Mouse (Mus musculus): ENCODE data around the gene Elavl3. TPM values are rescaled to one million over a fixed set of nuclear protein-coding genes. Genes with fewer than 3 reads are reported as not detected.

Gene Elavl3
- polyA plus RNA-seq, 1 experiment: 0.02 TPM

DNA sequence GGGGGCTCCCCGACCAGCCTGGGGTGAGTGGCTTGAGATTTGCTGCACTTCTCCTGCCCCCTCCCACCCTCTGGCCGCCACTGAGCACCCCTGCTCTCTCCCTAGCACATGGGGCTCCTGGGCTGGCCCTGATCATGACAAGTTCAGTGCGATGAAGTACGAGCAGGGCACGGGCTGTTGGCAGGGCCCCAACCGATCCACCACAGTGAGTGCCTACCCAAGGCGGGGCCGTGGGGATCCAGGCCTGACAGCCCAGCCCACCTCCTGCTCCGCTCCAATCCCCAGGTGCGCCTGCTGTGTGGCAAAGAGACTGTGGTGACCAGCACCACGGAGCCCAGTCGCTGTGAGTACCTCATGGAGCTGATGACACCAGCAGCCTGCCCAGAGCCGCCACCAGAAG, 39.1 kb downstream of the Elavl3 start:
- H3K4me3 ChIP-seq (ENCODE audit: insufficient read depth, poor library complexity, severe bottlenecking): no peak overlapping the region
- H3ac ChIP-seq (ENCODE audit: control insufficient read depth, insufficient read length, low read depth): no peak overlapping the region
- H3K79me3 ChIP-seq (ENCODE audit: low read depth): no peaks in the 10 kb centered on the region
- H3K36me3 ChIP-seq (ENCODE audit: control insufficient read depth, insufficient read depth): peaks cover 45% of the 10 kb centered on the region
- no peak for TF ChIP-seq MYOG (IDR thresholded peaks at IDR 0.05; ENCODE audit: control insufficient read depth, extremely low read depth, insufficient read length)
- TF ChIP-seq CTCF (IDR thresholded peaks at IDR 0.05; ENCODE audit: control insufficient read depth, insufficient read depth, insufficient read length): no peak
- no peak for TF ChIP-seq FOSL1 (IDR thresholded peaks at IDR 0.05; ENCODE audit: insufficient read depth, low read length, poor library complexity, severe bottlenecking)
- no peak for TF ChIP-seq USF1 (IDR thresholded peaks at IDR 0.05; ENCODE audit: low read depth)
- TF ChIP-seq CEBPB (IDR thresholded peaks at IDR 0.05; ENCODE audit: low read depth): no peak
- H3K79me2 ChIP-seq (ENCODE audit: control insufficient read depth, insufficient read depth): no peaks in the 10 kb centered on the region
- H3K27me3 ChIP-seq (ENCODE audit: control insufficient read depth, insufficient read depth, insufficient read length): no peaks in the 10 kb centered on the region

DNA sequence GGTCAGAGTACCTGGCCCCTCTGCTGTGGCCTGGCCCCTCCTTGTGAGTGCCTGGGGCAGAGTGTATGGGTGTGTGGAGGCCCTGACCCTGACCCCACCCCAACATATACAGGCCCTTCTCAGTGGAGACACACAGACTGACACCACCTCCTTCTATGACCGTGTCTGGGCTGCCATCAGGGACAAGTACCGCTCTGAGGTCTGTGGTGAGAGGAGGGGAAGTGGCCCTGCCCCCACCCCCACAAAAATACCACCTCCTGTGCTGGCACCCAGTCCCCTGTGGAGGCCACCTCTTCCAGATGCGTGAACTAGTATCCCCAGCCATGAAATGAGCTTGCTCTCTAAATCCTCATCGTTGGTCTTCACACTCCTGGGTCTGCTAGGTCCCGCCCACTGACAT, 40.8 kb downstream of the Elavl3 start:
- Histone ChIP-seq H3K36me3 (ENCODE audit: control insufficient read depth, insufficient read depth) (peaks cover 60% of the 10 kb centered on the region), H3K79me2 (ENCODE audit: control insufficient read depth, insufficient read depth) (no peaks in the 10 kb centered on the region)
- TF ChIP-seq USF1 (IDR thresholded peaks at IDR 0.05; ENCODE audit: low read depth) (no peak), MYOG (IDR thresholded peaks at IDR 0.05; ENCODE audit: control insufficient read depth, extremely low read depth, insufficient read length) (no peak), CTCF (IDR thresholded peaks at IDR 0.05; ENCODE audit: control insufficient read depth, insufficient read depth, insufficient read length) (no peak), CEBPB (IDR thresholded peaks at IDR 0.05; ENCODE audit: low read depth) (no peak), FOSL1 (IDR thresholded peaks at IDR 0.05; ENCODE audit: insufficient read depth, low read length, poor library complexity, severe bottlenecking) (no peak), MAX (IDR thresholded peaks at IDR 0.05) (no peak), MYOD1 (IDR thresholded peaks at IDR 0.05; ENCODE audit: control insufficient read depth, insufficient read length, low read depth) (no peak)

DNA sequence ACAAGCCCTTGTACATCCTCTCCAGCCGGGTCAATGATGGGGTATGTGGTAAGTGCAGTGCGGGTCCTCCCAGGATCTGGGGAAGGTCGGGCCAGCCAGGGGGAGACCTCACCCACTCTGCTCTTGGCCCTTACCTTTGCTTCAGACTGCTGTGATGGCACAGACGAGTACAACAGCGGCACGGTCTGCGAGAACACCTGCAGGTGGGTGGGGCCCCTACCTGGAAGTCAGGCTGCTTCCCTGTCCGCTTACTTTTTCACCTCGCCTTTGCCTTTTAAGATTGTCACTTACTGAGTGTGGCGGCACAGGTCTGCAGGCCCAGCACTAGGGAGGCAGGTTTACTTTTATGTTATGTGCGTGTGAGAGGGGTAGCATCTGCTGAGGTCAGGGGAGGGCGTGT, 47.3 kb downstream of the Elavl3 start:
- no peaks in the 10 kb centered on the region for H3K27me3 ChIP-seq (ENCODE audit: control insufficient read depth, insufficient read depth, insufficient read length)
- no peak overlapping the region for H3ac ChIP-seq (ENCODE audit: control insufficient read depth, insufficient read length, low read depth)
- peaks cover 10% of the 10 kb centered on the region for H3K79me3 ChIP-seq (ENCODE audit: low read depth)
- H3K79me2 ChIP-seq (ENCODE audit: control insufficient read depth, insufficient read depth): peaks cover 22% of the 10 kb centered on the region
- H3K36me3 ChIP-seq (ENCODE audit: control insufficient read depth, insufficient read depth): peaks cover 50% of the 10 kb centered on the region
- H3K4me3 ChIP-seq (ENCODE audit: insufficient read depth, poor library complexity, severe bottlenecking): no peak overlapping the region
- TF ChIP-seq FOSL1 (IDR thresholded peaks at IDR 0.05; ENCODE audit: insufficient read depth, low read length, poor library complexity, severe bottlenecking): no peak
- TF ChIP-seq CEBPB (IDR thresholded peaks at IDR 0.05; ENCODE audit: low read depth): no peak
- no peak for TF ChIP-seq MYOG (IDR thresholded peaks at IDR 0.05; ENCODE audit: control insufficient read depth, extremely low read depth, insufficient read length)
- no peak for TF ChIP-seq USF1 (IDR thresholded peaks at IDR 0.05; ENCODE audit: low read depth)
- no peak for TF ChIP-seq MYOD1 (IDR thresholded peaks at IDR 0.05; ENCODE audit: control insufficient read depth, insufficient read length, low read depth)
- no peak for TF ChIP-seq CTCF (IDR thresholded peaks at IDR 0.05; ENCODE audit: control insufficient read depth, insufficient read depth, insufficient read length)
- TF ChIP-seq MAX (IDR thresholded peaks at IDR 0.05): no peak

More for the DNA sequence above, 40.8 kb downstream of the Elavl3 start:
- H3K4me3 ChIP-seq (ENCODE audit: insufficient read depth, poor library complexity, severe bottlenecking): no peak overlapping the region
- H3K27me3 ChIP-seq (ENCODE audit: control insufficient read depth, insufficient read depth, insufficient read length): no peaks in the 10 kb centered on the region
- no peaks in the 10 kb centered on the region for H3K79me3 ChIP-seq (ENCODE audit: low read depth)
- H3ac ChIP-seq (ENCODE audit: control insufficient read depth, insufficient read length, low read depth): no peak overlapping the region

DNA sequence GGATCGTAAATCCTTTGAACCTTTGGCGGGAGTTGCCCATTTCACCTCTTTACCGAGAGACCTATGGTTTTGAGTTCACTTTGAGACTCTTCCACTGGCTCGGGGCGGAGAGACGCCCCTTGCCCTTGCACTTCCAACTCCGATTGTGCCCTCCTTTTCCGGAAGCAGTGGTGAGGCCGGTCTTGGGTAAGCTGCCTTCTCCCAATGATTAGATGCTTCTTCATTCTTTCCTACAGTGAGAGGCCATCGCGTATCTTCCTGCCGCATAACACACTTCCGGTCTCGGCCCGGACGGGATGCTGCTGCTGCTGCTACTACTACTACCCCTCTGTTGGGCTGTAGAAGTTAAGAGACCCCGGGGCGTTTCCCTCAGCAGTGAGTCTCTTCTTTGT, 48.7 kb downstream of the Elavl3 start:
- Histone ChIP-seq H3K79me2 (ENCODE audit: control insufficient read depth, insufficient read depth) (peaks cover 22% of the 10 kb centered on the region), H3K27me3 (ENCODE audit: control insufficient read depth, insufficient read depth, insufficient read length) (peaks cover 2% of the 10 kb centered on the region), H3K36me3 (ENCODE audit: control insufficient read depth, insufficient read depth) (peaks cover 36% of the 10 kb centered on the region), H3K4me3 (ENCODE audit: insufficient read depth, poor library complexity, severe bottlenecking) (peak overlapping the region; percentile 59), H3K79me3 (ENCODE audit: low read depth) (peaks cover 10% of the 10 kb centered on the region), H3ac (ENCODE audit: control insufficient read depth, insufficient read length, low read depth) (peak overlapping the region; percentile 78)
- TF ChIP-seq FOSL1 (IDR thresholded peaks at IDR 0.05; ENCODE audit: insufficient read depth, low read length, poor library complexity, severe bottlenecking): no peak
- no peak for TF ChIP-seq MYOD1 (IDR thresholded peaks at IDR 0.05; ENCODE audit: control insufficient read depth, insufficient read length, low read depth)
- no peak for TF ChIP-seq CEBPB (IDR thresholded peaks at IDR 0.05; ENCODE audit: low read depth)
- TF ChIP-seq CTCF (IDR thresholded peaks at IDR 0.05; ENCODE audit: control insufficient read depth, insufficient read depth, insufficient read length): no peak
- no peak for TF ChIP-seq MYOG (IDR thresholded peaks at IDR 0.05; ENCODE audit: control insufficient read depth, extremely low read depth, insufficient read length)
- no peak for TF ChIP-seq MAX (IDR thresholded peaks at IDR 0.05)
- no peak for TF ChIP-seq USF1 (IDR thresholded peaks at IDR 0.05; ENCODE audit: low read depth)

DNA sequence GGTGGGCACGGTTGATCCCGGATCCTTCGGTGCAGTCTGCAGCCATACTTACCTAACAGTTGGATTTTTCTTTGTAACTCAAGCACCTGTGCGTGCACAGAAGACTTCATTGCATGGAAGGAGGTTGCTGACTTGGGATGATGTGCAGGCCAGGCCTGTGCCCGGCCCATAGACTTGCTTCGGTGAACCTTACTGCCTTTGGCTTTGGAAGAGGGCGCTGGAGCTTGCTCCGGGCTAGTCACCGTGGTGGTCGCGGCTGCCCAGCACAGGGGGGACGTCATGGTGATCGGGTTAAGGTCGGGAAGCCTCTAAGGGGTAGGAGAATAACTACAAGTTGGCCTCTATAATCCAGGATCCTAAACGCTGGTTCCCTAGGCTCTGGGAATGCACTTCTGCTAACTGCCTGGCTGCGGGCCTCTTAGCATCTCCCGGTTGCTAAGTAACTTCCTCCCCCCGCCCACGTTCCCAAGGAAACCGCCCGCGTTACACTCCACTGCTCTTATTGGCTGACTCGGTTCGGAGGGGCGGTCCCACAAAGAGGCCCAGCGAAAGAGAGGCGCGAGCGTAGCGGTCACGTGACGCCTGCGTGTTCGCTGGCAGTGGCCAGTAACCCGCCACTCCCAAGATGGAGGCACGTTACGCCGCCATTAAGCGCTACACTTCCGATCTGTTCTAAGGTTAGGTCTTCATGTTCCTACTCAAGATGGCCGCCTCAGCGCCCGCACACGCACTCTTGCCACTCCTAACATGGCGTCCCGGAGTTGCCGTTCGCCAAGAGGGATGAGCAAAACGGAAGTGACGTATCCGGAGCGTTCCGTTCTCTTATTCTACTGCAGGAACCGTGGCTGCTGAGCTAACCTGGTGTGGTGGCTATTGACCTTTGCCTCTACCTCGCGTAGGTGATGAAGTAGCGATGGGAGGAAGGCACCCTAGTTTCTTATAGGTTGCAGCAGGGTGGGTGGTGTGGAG, 49.3 kb downstream of the Elavl3 start, which contains the start of the genes Ccdc151 and Prkcsh:
Gene Ccdc151, minus strand, starts transcription at position 441 of the 969 bp plus-strand sequence.
Gene Prkcsh, plus strand, starts transcription at position 613 of the 969 bp plus-strand sequence.
- H3K79me2 ChIP-seq (ENCODE audit: control insufficient read depth, insufficient read depth): peaks cover 22% of the 10 kb centered on the region
- peak; percentile 93 for TF ChIP-seq USF1 (IDR thresholded peaks at IDR 0.05; ENCODE audit: low read depth)
- TF ChIP-seq CEBPB (IDR thresholded peaks at IDR 0.05; ENCODE audit: low read depth): no peak
- TF ChIP-seq MYOD1 (IDR thresholded peaks at IDR 0.05; ENCODE audit: control insufficient read depth, insufficient read length, low read depth): no peak
- TF ChIP-seq MYOG (IDR thresholded peaks at IDR 0.05; ENCODE audit: control insufficient read depth, extremely low read depth, insufficient read length): no peak
- TF ChIP-seq FOSL1 (IDR thresholded peaks at IDR 0.05; ENCODE audit: insufficient read depth, low read length, poor library complexity, severe bottlenecking): no peak
- TF ChIP-seq MAX (IDR thresholded peaks at IDR 0.05): peak; percentile 61
- no peak for TF ChIP-seq CTCF (IDR thresholded peaks at IDR 0.05; ENCODE audit: control insufficient read depth, insufficient read depth, insufficient read length)
- H3K4me3 ChIP-seq (ENCODE audit: insufficient read depth, poor library complexity, severe bottlenecking): peak within 1 kb of the TSS; percentile 59
- peak within 1 kb of the TSS; percentile 78 for H3ac ChIP-seq (ENCODE audit: control insufficient read depth, insufficient read length, low read depth)
- H3K36me3 ChIP-seq (ENCODE audit: control insufficient read depth, insufficient read depth): peaks cover 29% of the 10 kb centered on the region
- peaks cover 10% of the 10 kb centered on the region for H3K79me3 ChIP-seq (ENCODE audit: low read depth)
- peaks cover 8% of the 10 kb centered on the region for H3K27me3 ChIP-seq (ENCODE audit: control insufficient read depth, insufficient read depth, insufficient read length)

Data from C2C12 (cell line).